Mouse (Mus musculus) urinary bladder, adult 18-20 months (tissue): ENCODE measurements around the gene Ppp2r5b.

Experiments
- DNase-seq, 2 experiments: peaks; one replicate each; pipeline ENCODE4 v3.0.0; 2022; ENCODE audit warnings: low spot score in 2 of 2, mixed read lengths in 2 of 2

The Ppp2r5b gene

DNA sequence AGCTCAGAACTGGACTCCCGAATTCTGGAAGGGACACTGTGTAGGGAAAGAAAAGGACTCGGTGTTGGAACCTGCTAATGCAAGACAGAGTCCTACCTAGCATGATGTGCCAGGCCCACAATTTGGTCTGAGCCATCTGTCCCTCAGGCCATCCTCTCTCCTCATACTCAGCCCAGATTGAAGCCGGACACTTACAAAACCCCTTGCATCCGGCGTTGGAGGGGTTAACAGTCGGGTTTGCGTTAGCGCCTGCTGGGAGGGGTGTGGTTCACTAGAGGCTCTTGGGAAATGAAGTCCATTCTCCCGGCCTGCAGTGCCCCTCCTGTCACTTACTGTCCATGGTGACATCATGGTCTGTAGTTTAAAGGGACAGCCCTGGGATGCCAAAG, 375 bp upstream of the Ppp2r5b start:
- peak; percentile 81 to 85 for DNase-seq

DNA sequence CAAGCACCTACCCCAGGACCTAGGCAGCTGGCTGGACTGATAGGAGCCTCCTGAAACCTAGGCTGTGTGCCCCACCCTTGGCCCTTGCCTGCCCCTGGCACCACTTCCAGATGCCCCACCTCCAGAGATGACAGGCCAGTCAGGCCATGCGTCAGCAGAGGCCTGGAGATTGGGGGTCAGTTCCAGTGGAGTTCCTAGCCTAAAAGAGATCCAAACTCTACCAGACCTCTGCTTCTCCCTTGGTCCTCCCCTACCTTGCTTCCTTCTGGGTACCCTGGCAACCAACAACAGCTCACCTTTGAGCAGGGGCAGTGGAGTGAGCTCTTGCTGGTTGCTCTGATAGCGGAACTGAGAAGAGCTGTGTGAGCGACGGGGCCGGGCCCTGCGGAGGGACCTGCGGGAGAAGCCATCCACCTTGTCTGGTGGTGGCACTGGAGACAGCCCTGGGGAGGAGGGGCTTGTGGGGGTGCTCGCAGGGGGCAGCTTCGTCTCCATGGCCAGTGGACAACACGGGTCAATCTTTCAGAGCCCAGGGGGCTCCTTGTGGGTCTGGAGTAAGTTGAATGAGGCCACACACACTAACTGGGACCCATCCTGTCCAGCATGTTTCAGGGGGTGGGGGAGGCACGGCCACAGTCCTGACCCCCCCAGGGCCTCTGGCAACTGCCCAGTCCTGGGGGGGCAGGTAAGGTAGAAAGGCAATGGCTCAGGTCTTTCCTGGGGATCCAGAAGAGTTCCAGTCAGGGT, 1.2 kb downstream of the Ppp2r5b start:
- no peak for DNase-seq

DNA sequence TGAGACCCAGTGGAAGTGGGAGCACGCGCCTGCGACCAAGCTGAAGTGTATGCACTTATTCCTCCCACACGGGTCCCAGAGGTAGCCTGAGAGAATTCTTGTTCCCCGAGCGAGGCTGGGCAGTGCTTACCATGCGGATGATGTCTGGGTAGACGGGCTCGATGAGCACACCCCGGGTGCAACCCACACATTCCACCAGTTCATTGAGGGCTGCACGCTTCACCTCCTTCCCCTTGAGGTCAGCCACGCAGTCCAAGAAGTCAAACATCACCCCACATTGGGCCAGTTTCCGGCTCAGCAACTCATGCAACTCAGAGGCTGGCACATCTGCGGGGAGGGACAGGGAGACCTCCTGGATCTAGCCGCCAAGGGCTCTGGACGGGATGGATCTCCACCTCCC, 2.0 kb downstream of the Ppp2r5b start:
- DNase-seq = no peak

DNA sequence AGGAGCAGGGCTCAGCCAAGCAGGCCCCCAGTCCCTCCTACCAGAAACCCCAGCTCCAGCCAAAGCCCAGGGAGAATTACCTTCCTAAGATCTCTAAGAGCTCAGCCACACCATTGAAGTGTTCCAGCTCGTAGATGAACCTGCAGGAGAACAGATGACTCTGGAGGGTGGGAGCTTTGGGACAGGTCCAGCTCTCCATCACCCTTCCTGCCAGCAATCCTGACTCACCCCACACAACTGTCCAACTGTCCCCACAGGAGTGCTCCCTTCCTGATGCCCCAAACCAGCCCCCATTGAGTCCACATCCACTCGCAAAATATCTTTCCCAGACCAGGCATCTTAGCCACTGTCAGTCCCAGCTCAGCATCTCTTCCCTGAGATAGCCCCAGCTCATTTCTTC, 4.6 kb downstream of the Ppp2r5b start:
- no peak for DNase-seq

DNA sequence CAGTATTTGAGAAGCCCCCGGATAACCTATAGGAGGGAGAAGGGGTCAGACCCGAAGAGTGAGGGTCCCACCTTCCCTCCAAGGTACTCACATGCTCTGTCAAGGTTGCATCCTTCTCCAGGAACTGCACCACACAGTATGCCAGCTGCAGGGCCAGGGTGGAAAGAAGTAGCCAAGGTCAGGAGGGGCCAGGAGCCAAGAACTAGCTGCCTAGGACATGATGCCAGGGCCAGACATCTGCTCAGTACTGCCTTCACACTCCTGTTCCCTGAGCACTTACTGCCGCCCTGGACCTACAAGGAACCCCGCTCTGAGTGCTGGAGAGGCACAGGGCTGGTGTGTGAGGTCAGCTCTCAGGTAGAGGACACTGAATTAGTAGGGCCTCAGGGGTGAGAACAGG, 5.3 kb downstream of the Ppp2r5b start:
- DNase-seq = no peak

DNA sequence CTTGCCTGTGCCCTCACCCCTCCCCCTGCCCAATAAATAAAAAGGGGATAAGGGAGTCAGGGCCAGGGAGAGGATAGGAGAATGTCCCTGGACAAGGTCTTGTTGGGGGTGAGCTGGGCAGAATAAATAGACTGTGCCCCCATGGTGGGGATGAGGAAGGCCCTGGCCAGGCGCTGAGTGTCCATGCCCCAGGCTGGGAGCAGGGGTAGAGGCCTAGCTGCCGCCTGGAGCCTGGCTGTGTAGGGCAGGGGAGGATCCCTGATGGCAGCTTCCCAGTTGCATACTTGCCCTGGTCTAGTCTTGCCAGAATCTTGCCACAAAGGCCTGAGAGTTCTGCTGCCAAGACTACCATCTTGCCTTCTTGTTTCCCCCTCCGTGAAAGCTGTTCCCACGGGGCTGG, 7.8 kb downstream of the Ppp2r5b start:
- no peak for DNase-seq

DNA sequence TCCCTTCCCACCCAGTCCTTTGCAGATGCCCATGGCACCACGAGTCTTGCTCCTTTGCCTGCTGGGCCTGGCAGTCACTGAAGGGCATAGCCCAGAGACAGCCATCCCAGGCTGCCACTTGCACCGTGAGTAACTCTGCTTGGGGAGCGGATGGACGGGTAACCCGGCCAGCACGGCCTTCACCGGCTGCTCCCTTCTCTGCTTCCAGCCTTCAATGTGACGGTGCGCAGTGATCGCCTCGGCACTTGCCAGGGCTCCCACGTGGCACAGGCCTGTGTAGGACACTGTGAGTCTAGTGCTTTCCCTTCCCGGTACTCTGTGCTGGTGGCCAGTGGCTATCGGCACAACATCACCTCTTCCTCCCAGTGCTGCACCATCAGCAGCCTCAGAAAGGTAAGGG, 8.9 kb downstream of the Ppp2r5b start:
- DNase-seq = no peak

DNA sequence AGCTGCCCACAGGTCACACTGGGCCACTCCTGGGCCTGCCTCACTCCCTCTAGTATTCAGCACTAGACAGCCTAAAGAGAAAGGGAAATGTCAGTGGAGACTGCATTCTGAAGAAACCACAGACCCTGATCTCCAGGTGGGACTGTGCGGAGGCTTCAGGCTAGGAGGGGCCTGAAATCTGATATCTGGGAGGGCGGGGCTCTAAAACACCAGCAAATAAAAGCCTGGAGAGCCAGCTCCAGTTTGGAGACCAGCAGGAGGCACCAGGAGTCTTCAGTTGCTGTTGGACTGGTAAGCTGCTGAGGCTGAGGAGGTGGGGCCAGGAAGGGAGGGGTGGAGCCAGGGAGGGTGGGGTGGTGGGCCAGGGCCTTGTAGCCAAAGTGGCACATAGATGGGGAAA, 9.5 kb downstream of the Ppp2r5b start, which contains the start of gene Gpha2:
Gpha2 (plus strand) TSS at position 246 of the 400 bp plus-strand sequence.
- no peak for DNase-seq

DNA sequence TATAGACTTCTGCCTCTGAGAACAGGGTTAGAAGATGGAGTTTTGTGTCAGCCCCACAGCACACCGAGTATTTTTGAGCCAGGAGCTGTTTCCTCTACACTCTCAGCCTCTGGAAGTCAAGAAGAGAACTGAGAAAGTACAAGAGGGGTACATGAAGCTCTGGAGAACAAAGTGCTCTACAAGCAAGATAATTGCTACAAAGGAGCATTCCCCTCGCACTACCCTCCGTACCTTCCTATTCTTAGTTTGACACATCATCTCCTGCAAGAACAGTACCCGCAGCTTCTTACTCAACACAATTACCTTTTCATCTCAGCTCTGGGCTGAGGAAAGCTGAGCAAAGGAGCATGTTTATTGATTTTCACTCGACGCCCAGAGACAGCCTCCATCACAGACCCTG, 17.1 kb downstream of the Ppp2r5b start:
- no peak for DNase-seq

DNA sequence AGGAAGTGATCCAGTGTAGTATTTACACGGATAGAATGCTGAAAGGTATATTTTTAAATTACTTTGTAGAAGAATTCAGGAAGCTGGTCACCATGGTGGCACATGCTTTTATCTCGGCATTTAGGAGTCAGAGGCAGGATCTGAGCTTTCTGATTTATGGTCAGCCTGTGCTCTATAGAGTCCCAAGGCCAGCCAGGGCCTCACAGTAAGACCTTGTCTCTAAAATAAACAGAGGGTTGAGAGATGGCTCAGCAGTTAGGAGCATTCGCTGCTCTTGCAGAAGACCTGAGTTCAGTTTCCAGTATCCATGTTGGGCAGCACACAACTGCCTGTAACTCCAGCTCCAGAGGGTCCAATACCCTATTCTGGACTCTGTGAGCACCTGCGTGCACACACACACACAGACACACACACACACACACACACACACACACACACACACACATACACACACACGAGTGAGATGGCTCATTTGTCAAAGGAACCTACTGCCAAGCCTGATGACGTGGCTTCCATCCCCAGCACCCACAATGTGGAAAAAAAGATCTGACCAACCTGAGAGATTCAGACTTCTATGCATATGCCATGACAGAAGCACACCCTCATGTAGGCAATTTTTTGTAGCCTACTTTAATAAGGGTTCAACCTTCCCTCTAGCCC, 19.5 kb downstream of the Ppp2r5b start:
- no peak for DNase-seq

DNA sequence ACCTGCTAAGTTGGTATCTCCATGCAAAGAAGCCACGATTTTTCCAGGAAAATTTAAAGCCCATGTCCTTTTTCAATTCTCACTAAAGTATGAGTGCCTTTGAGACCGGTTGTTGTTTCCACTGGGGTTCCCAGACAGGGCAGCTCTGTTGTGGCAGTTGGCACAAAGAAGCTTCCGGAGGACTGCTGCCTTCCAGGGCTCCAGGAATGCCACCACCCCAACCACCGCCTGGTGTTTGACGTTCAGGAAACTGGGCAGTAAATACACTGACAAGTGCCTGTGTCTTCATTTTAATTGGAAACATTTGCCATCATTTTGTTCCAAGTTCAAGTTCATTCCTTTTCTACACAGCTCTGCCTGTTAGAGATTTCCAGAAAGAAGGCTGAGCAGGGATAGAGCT, 29.0 kb downstream of the Ppp2r5b start:
- DNase-seq = no peak

DNA sequence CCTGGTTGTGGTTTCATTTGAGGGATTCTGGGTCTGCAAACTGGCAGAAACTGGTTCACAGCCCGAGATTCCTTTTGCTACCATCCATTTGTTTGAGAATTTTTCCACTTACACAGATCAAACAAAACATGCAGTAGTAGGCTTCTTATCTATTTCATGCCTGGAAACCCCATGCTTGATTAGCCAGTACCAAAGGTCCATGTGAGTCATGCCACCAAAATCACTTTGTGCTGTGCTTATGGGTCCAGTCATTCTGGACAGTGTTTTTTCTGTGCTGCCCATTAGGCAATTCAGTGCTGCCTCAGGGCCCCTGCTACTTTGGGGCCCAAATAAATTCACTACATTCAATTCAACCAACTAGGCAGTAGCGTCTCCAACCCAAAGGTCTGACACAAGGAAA, 31.4 kb downstream of the Ppp2r5b start:
- DNase-seq = no peak

DNA sequence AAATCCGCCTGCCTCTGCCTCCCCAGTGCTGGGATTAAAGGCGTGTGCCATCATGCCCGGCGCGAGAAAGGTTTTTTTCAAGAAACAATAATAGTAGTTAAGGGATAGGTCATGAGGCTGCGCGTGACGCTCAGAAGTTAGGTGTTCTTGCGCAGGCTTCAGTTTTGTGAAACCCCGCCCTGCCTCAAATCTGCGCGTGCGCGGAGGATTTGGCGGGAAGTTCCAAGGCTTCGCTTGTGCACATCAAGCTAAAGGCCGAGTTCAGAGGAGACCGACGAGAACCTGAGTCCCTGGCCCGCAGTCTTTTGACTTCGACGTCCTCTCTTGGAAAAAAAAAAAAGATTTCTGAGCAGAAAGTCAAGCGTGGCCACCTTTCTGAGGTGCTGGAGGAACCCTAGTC, 51.5 kb downstream of the Ppp2r5b start, which contains the start of gene Majin:
Majin (plus strand) TSS at position 258 of the 400 bp plus-strand sequence.
- DNase-seq = no peak

DNA sequence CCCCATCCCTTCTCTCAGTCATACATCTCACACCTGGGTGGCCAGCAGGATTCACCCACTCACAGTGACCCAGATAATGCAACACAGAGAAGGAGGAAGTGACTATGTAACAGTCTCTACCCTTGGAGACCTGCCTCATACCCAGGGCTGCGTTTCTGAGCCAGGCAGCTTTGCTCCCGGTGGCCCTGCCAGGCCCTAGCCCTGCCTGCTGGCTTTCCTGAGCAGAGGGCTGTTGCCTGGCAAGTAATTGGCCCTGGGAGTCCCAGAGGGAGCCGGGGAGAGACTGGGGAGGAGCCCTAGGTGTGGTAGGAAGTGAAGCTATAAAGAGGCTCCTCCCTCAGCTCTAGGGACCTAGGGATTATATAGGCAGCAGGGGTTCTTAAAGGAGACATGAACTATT, 53.1 kb downstream of the Ppp2r5b start:
- no peak for DNase-seq

DNA sequence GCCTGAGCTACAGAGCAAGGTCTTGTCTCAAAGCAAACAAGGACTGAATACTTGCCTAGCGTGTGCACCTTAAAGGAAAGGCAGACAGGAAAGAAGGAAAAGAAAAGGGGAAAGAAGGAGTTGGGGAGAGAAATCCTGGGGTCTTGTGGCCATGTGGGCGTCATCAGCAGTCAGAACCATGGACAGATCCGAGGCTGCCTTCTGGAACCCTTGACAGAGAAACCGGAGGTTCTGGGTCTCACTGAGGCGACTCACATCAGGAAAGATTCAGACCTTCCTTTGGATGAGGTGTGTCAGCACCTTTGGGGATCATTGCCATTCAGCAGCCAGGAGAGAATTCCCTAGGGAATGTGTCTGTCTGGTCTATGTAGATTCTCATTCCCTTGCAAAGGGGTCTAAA, 54.0 kb downstream of the Ppp2r5b start:
- DNase-seq = no peak

DNA sequence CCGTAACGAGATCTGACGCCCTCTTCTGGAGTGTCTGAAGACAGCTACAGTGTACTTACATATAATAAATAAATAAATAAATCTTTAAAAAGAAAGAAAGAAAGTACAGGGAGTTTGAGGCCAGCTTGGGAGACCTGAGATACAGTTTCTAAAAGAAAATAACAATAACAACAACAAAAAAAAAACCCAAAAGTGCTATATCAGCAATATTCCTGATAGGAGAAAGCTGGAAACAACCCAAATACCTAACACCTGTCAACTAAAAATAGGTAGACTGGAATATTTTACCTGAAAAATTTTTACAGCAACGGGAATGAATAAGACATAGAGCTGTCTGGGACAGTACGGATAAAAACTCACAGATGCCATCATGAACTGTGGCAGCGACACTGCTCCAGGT, 56.9 kb downstream of the Ppp2r5b start:
- DNase-seq = no peak
